Mouse (Mus musculus) hindbrain, embryonic 14.5 days (tissue): ENCODE results near the gene Cmas. TPM values are rescaled to one million over a fixed set of nuclear protein-coding genes. Genes with fewer than 3 reads are reported as not detected.
A peak's percentile ranks its signal among the peaks of the same experiment; 100 is the strongest.

Source experiments
- ATAC-seq: fragments of 200-750 bp; cut with Nextera tagmentation; 2 replicates; pipeline ENCODE4 v1.8.0; 2017; ENCODE audit warnings: moderate number of reproducible peaks, mild to moderate bottlenecking, moderate TSS enrichment, moderate library complexity; ENCODE audit not compliant: low FRiP score
- DNase-seq: peaks from one replicate; pipeline ENCODE4 v3.0.0-alpha.2; 2015; ENCODE audit warnings: low spot score
- H3K27ac ChIP-seq: fragments of 300-500 bp; sonication (generic); 2 replicates; pipeline ENCODE4 v1.5.1; 2014; ENCODE audit warnings: mild to moderate bottlenecking, moderate library complexity
- H3K27me3 ChIP-seq: fragments of 300-500 bp; sonication (generic); 2 replicates; pipeline ENCODE4 v1.6.1; 2014; ENCODE audit warnings: mild to moderate bottlenecking, low read length, mixed read lengths; ENCODE audit not compliant: control insufficient read depth, insufficient read depth
- H3K36me3 ChIP-seq: fragments of 300-500 bp; sonication (generic); replicated peaks from 2 replicates; pipeline ENCODE4 v1.6.1; 2014; ENCODE audit not compliant: control insufficient read depth, insufficient read depth
- H3K4me1 ChIP-seq: fragments of 300-500 bp; sonication (generic); replicated peaks from 2 replicates; pipeline ENCODE4 v1.6.1; 2014; ENCODE audit warnings: antibody characterized with exemption, low read length, mixed read lengths; ENCODE audit not compliant: control insufficient read depth, insufficient read depth
- H3K4me2 ChIP-seq: fragments of 300-500 bp; sonication (generic); replicated peaks from 2 replicates; pipeline ENCODE4 v1.6.1; 2014; ENCODE audit warnings: mild to moderate bottlenecking, moderate library complexity
- H3K4me3 ChIP-seq: fragments of 300-500 bp; sonication (generic); replicated peaks from 2 replicates; pipeline ENCODE4 v1.5.1; 2014; ENCODE audit warnings: mild to moderate bottlenecking, low read length
- H3K9ac ChIP-seq: fragments of 300-500 bp; sonication (generic); 2 replicates; pipeline ENCODE4 v1.6.1; 2014
- H3K9me3 ChIP-seq: fragments of 300-500 bp; sonication (generic); 2 replicates; pipeline ENCODE4 v1.6.1; 2016; ENCODE audit warnings: low read length; ENCODE audit not compliant: control insufficient read depth
- WGBS: fragments of 180-500 bp; shearing (Covaris S2); extraction: QIAGEN DNeasy Blood & Tissue Kit; methylation state at CpG from one replicate; pipeline ENCODE4 v1.1.7; 2014; 5-methylcytosine and 5-hydroxymethylcytosine counted together
- polyA plus RNA-seq: library from polyadenylated mRNA; unstranded; fragments of >200 nt; fragmentation: Nextera tagmentation; extraction: Ambion mirVana; gene quantifications from 2 replicates; pipeline ENCODE4 v1.2.1, GENCODE M21; 2014

The Cmas gene
- polyA plus RNA-seq, 1 experiment from 2014 or later, result 202 TPM

GRCm38 (mm10) chr6:142812969-142813368, 56.5 kb downstream of the Cmas start:
- ATAC-seq (no peak), DNase-seq (no peak)
- no peaks in the 10 kb centered on the region for H3K9me3 ChIP-seq
- peaks cover 10% of the 10 kb centered on the region; the same call in 1 of the 2 replicates for H3K4me1 ChIP-seq
- no peak overlapping the region for H3K9ac ChIP-seq
- H3K36me3 ChIP-seq, result no peaks in the 10 kb centered on the region
- WGBS, result 42% methylated on average over 5 of the region's 5 CpGs
- no peak overlapping the region for H3K4me3 ChIP-seq
- no peaks in the 10 kb centered on the region for H3K27me3 ChIP-seq
- no peak overlapping the region for H3K27ac ChIP-seq
- no peak overlapping the region for H3K4me2 ChIP-seq

- Histone ChIP-seq H3K4me3 (no peak overlapping the region), H3K27me3 (no peaks in the 10 kb centered on the region), H3K9ac (no peak overlapping the region), H3K36me3 (no peaks in the 10 kb centered on the region), H3K9me3 (no peaks in the 10 kb centered on the region), H3K4me2 (peak overlapping the region; percentile 54), H3K4me1 (peaks cover 10% of the 10 kb centered on the region; the same call in 1 of the 2 replicates), H3K27ac (no peak overlapping the region)
- no peak for DNase-seq
- no peak for ATAC-seq
- 66% methylated on average over 10 of the region's 10 CpGs for WGBS
These were observed 57.5 kb downstream of the Cmas start for GRCm38 (mm10) chr6:142814011-142814410.

DNA sequence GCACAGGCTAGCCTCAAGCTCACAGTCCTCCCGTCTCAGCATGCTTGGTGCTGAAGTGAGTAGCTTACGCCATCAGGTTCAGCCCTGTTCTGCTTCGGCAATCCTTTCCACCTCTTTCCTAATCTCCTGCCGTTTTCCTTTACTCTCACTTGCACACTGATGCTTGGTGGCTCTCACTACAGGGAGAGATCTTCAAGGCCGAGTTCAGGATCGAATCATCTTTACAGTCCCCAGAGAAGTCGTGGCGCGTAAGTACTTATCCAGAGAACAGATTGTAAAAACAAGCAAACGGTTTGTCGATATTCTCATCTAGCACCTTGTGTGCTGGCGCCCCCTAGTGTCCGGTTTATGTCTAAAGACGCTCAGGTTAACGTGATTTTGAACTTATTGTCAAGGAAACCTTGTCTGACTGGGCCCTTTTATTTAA, 58.0 kb downstream of the Cmas start:
- H3K9ac ChIP-seq, result peak overlapping the region; percentile 44
- DNase-seq (peak; percentile 96), ATAC-seq (peak; percentile 34; the same call in 1 of the 2 replicates)
- H3K36me3 ChIP-seq, result no peaks in the 10 kb centered on the region
- WGBS, result 5% methylated on average over 15 of the region's 15 CpGs
- 0 out of 2 replicates have a peak overlapping the region, but pooled peaks have one; percentile 12 for H3K27ac ChIP-seq
- H3K4me3 ChIP-seq, result peak overlapping the region; percentile 25
- H3K4me1 ChIP-seq, result peaks cover 10% of the 10 kb centered on the region; the same call in 1 of the 2 replicates
- H3K4me2 ChIP-seq, result peak overlapping the region; percentile 54
- H3K27me3 ChIP-seq, result no peaks in the 10 kb centered on the region
- H3K9me3 ChIP-seq, result no peaks in the 10 kb centered on the region

DNA sequence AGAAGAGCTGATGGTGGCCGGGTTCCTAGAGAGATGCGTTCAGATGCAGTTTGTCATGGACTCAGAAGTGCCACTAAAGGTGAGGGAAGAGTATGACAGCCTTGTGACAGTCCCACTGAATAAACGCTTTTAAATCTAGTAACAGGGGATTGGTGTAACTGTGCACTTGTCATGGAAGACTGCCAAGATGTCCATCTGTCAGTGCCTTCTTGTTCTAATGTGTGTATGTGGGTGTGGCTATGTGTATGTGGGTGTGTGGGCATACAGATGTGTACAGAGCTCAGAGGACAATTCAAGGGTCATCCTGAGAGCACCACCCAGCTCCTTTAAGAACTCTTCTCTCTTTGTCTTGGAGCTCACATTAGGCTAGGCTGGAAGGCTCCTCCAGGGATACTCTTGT, 59.0 kb downstream of the Cmas start:
- Histone ChIP-seq H3K36me3 (no peaks in the 10 kb centered on the region), H3K27me3 (no peaks in the 10 kb centered on the region), H3K27ac (no peak overlapping the region), H3K4me1 (peaks cover 10% of the 10 kb centered on the region; the same call in 1 of the 2 replicates), H3K9me3 (no peaks in the 10 kb centered on the region), H3K4me2 (no peak overlapping the region), H3K4me3 (no peak overlapping the region), H3K9ac (no peak overlapping the region)
- 72% methylated on average over 3 of the region's 3 CpGs for WGBS
- DNase-seq, result no peak
- no peak; the same call in 1 of the 2 replicates for ATAC-seq

- no peak for ATAC-seq
- no peak overlapping the region for H3K4me3 ChIP-seq
- H3K36me3 ChIP-seq, result no peaks in the 10 kb centered on the region
- H3K9me3 ChIP-seq, result no peaks in the 10 kb centered on the region
- H3K9ac ChIP-seq, result no peak overlapping the region
- DNase-seq, result no peak
- H3K27ac ChIP-seq, result no peak overlapping the region
- H3K4me2 ChIP-seq, result no peak overlapping the region
- 98% methylated on average over 10 of the region's 10 CpGs for WGBS
- peaks cover 10% of the 10 kb centered on the region; the same call in 1 of the 2 replicates for H3K4me1 ChIP-seq
- no peaks in the 10 kb centered on the region for H3K27me3 ChIP-seq
These were observed 61.8 kb downstream of the Cmas start for GRCm38 (mm10) chr6:142818306-142818705.

DNA sequence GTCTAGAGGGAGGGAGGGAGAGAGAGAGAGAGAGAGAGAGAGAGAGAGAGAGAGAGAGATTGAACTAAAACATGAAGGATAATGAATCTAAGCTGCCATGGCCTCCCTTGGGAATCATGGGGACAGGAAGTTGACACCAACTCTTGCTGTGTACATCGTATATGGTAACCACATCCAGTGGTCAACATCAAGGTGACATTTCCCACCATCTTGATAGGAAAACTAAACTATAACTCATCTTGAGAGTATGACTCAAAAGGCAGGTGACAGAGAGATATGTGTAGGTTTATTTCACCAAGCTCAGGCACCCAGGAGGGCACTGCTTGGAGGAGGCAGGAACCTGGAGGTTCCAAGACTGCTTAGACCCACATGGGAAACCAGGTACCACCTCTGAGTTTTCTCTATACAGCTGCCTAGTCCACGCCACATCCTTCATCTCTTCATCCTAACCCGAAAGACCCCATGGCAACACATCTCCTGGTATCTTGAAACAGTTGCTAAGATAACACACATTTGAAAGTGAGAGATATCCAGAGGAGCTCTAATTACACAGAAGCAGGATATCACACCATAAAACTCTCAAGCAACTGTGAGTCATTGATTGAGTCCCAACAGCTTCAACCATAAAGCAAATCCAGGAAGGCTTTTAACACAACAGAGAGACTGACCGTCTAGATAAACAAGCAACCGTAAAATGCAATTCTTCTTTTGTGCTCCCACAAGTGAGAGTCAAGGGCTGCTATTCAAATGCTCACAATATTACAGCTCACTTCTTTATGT, 66.7 kb downstream of the Cmas start:
- Histone ChIP-seq H3K27me3 (no peaks in the 10 kb centered on the region), H3K9ac (no peak overlapping the region), H3K27ac (no peak overlapping the region), H3K4me3 (no peak overlapping the region), H3K36me3 (peaks cover 12% of the 10 kb centered on the region), H3K4me1 (no peaks in the 10 kb centered on the region), H3K4me2 (no peak overlapping the region), H3K9me3 (no peaks in the 10 kb centered on the region)
- WGBS, result 82% methylated on average over 5 of the region's 5 CpGs
- DNase-seq (no peak), ATAC-seq (no peak)

Other genes starting within 250 kb of the Cmas start
- gene Ldhb, start 248.7 kb upstream of the Cmas start, polyA plus RNA-seq, result 483 and 499 TPM in 2 replicates
- 12.4 and 12.9 TPM in 2 replicates for gene Kcnj8, start 185.1 kb upstream of the Cmas start, polyA plus RNA-seq
- gene Abcc9, start 54.4 kb upstream of the Cmas start, polyA plus RNA-seq, result 4.6 and 4.9 TPM in 2 replicates
- gene Sult6b2, start 47.8 kb downstream of the Cmas start, polyA plus RNA-seq, result not detected in 2 replicates
- gene St8sia1, start 207.8 kb downstream of the Cmas start, polyA plus RNA-seq, result 6.1 and 7.1 TPM in 2 replicates